Mouse (Mus musculus): Measurements from ENCODE around the gene Lpp. TPM values are rescaled to one million over a fixed set of nuclear protein-coding genes. Genes with fewer than 3 reads are reported as not detected.

The Lpp gene
- polyA plus RNA-seq, 1 experiment from 2014 or later = 46.6 TPM

GRCm38 (mm10) chr16:24471029-24471428 lies 77.7 kb downstream of the Lpp start:
- Histone ChIP-seq H3K4me2 (ENCODE audit: low read length) (no peak overlapping the region), H3K9ac (ENCODE audit: low read length) (no peak overlapping the region), H3K36me3 (ENCODE audit: control insufficient read depth, insufficient read depth, low read length) (peaks cover 17% of the 10 kb centered on the region), H3K9me3 (ENCODE audit: control insufficient read depth, low read length) (no peaks in the 10 kb centered on the region), H3K27ac (replicated peaks in 1 of 2; ENCODE audit: control insufficient read depth in 1 of 2, insufficient read depth in 1 of 2, low read depth in 2 of 2, low read length in 2 of 2) (no peak overlapping the region), H3K4me3 (ENCODE audit: control insufficient read depth in 1 of 2, insufficient read depth in 1 of 2, low read depth in 1 of 2, low read length in 2 of 2) (no peak overlapping the region), H3K4me1 (ENCODE audit: control insufficient read depth in 2 of 2, insufficient read depth in 2 of 2, low read length in 2 of 2) (peaks cover 6 to 26% of the 10 kb centered on the region in 2 experiments), H3K27me3 (ENCODE audit: control insufficient read depth, insufficient read depth, low read length) (no peaks in the 10 kb centered on the region)
- 73% methylated on average over 4 of the region's 4 CpGs for WGBS
- no peak for ATAC-seq (ENCODE audit: insufficient number of reproducible peaks, insufficient read depth, low FRiP score, low read depth)

GRCm38 (mm10) chr16:24471801-24472200 lies 78.5 kb downstream of the Lpp start:
- peaks cover 17% of the 10 kb centered on the region for H3K36me3 ChIP-seq (ENCODE audit: control insufficient read depth, insufficient read depth, low read length)
- no peak overlapping the region for H3K9ac ChIP-seq (ENCODE audit: low read length)
- H3K4me3 ChIP-seq (ENCODE audit: control insufficient read depth in 1 of 2, insufficient read depth in 1 of 2, low read depth in 1 of 2, low read length in 2 of 2) = no peak overlapping the region
- H3K4me1 ChIP-seq (ENCODE audit: control insufficient read depth in 2 of 2, insufficient read depth in 2 of 2, low read length in 2 of 2) = peaks cover 7 to 33% of the 10 kb centered on the region in 2 experiments
- ATAC-seq (ENCODE audit: insufficient number of reproducible peaks, insufficient read depth, low FRiP score, low read depth) = no peak
- H3K4me2 ChIP-seq (ENCODE audit: low read length) = no peak overlapping the region
- no peaks in the 10 kb centered on the region for H3K9me3 ChIP-seq (ENCODE audit: control insufficient read depth, low read length)
- 81% methylated on average over 1 of the region's 1 CpGs for WGBS
- no peaks in the 10 kb centered on the region for H3K27me3 ChIP-seq (ENCODE audit: control insufficient read depth, insufficient read depth, low read length)
- no peak overlapping the region for H3K27ac ChIP-seq (replicated peaks in 1 of 2; ENCODE audit: control insufficient read depth in 1 of 2, insufficient read depth in 1 of 2, low read depth in 2 of 2, low read length in 2 of 2)

GRCm38 (mm10) chr16:24473966-24474365 lies 80.7 kb downstream of the Lpp start:
- WGBS = 84% methylated on average over 3 of the region's 3 CpGs
- Histone ChIP-seq H3K4me2 (ENCODE audit: low read length) (no peak overlapping the region), H3K36me3 (ENCODE audit: control insufficient read depth, insufficient read depth, low read length) (peaks cover 17% of the 10 kb centered on the region), H3K4me3 (ENCODE audit: control insufficient read depth in 1 of 2, insufficient read depth in 1 of 2, low read depth in 1 of 2, low read length in 2 of 2) (no peak overlapping the region), H3K4me1 (ENCODE audit: control insufficient read depth in 2 of 2, insufficient read depth in 2 of 2, low read length in 2 of 2) (peaks cover 17 to 49% of the 10 kb centered on the region in 2 experiments), H3K27me3 (ENCODE audit: control insufficient read depth, insufficient read depth, low read length) (no peaks in the 10 kb centered on the region), H3K9ac (ENCODE audit: low read length) (no peak overlapping the region), H3K9me3 (ENCODE audit: control insufficient read depth, low read length) (no peaks in the 10 kb centered on the region), H3K27ac (replicated peaks in 1 of 2; ENCODE audit: control insufficient read depth in 1 of 2, insufficient read depth in 1 of 2, low read depth in 2 of 2, low read length in 2 of 2) (no peak overlapping the region)
- no peak for ATAC-seq (ENCODE audit: insufficient number of reproducible peaks, insufficient read depth, low FRiP score, low read depth)

GRCm38 (mm10) chr16:24474781-24475180 lies 81.5 kb downstream of the Lpp start:
- H3K4me2 ChIP-seq (ENCODE audit: low read length) = no peak overlapping the region

GRCm38 (mm10) chr16:24475305-24475947 lies 82.1 kb downstream of the Lpp start:
- Histone ChIP-seq H3K4me1 (ENCODE audit: control insufficient read depth in 2 of 2, insufficient read depth in 2 of 2, low read length in 2 of 2) (peaks cover 17 to 48% of the 10 kb centered on the region in 2 experiments), H3K4me2 (ENCODE audit: low read length) (no peak overlapping the region), H3K9me3 (ENCODE audit: control insufficient read depth, low read length) (no peaks in the 10 kb centered on the region), H3K36me3 (ENCODE audit: control insufficient read depth, insufficient read depth, low read length) (peaks cover 17% of the 10 kb centered on the region), H3K27ac (replicated peaks in 1 of 2; ENCODE audit: control insufficient read depth in 1 of 2, insufficient read depth in 1 of 2, low read depth in 2 of 2, low read length in 2 of 2) (peak overlapping the region in 1 of 2 experiments; percentile 10; a peak in 2 of 4 replicates), H3K4me3 (ENCODE audit: control insufficient read depth in 1 of 2, insufficient read depth in 1 of 2, low read depth in 1 of 2, low read length in 2 of 2) (no peak overlapping the region), H3K9ac (ENCODE audit: low read length) (no peak overlapping the region), H3K27me3 (ENCODE audit: control insufficient read depth, insufficient read depth, low read length) (no peaks in the 10 kb centered on the region)
- 47% methylated on average over 8 of the region's 8 CpGs for WGBS
- ATAC-seq (ENCODE audit: insufficient number of reproducible peaks, insufficient read depth, low FRiP score, low read depth) = no peak

More at GRCm38 (mm10) chr16:24474781-24475180, 81.5 kb downstream of the Lpp start:
- Histone ChIP-seq H3K9ac (ENCODE audit: low read length) (no peak overlapping the region), H3K9me3 (ENCODE audit: control insufficient read depth, low read length) (no peaks in the 10 kb centered on the region), H3K27ac (replicated peaks in 1 of 2; ENCODE audit: control insufficient read depth in 1 of 2, insufficient read depth in 1 of 2, low read depth in 2 of 2, low read length in 2 of 2) (no peak overlapping the region), H3K27me3 (ENCODE audit: control insufficient read depth, insufficient read depth, low read length) (no peaks in the 10 kb centered on the region), H3K4me1 (ENCODE audit: control insufficient read depth in 2 of 2, insufficient read depth in 2 of 2, low read length in 2 of 2) (peaks cover 17 to 49% of the 10 kb centered on the region in 2 experiments), H3K36me3 (ENCODE audit: control insufficient read depth, insufficient read depth, low read length) (peaks cover 17% of the 10 kb centered on the region), H3K4me3 (ENCODE audit: control insufficient read depth in 1 of 2, insufficient read depth in 1 of 2, low read depth in 1 of 2, low read length in 2 of 2) (no peak overlapping the region)
- ATAC-seq (ENCODE audit: insufficient number of reproducible peaks, insufficient read depth, low FRiP score, low read depth) = no peak
- 53% methylated on average over 6 of the region's 6 CpGs for WGBS

- no peaks in the 10 kb centered on the region for H3K9me3 ChIP-seq (ENCODE audit: control insufficient read depth, low read length)
- H3K4me2 ChIP-seq (ENCODE audit: low read length) = no peak overlapping the region
- 23% methylated on average over 3 of the region's 3 CpGs for whole genome bisulfite sequencing
- H3K27ac ChIP-seq (replicated peaks in 1 of 2; ENCODE audit: control insufficient read depth in 1 of 2, insufficient read depth in 1 of 2, low read depth in 2 of 2, low read length in 2 of 2) = peak overlapping the region in 1 of 2 experiments; percentile 24; a peak in 1 of 4 replicates
- 0 out of 2 replicates have a peak overlapping the region, but pooled peaks have one; percentile 25 for H3K9ac ChIP-seq (ENCODE audit: low read length)
- no peaks in the 10 kb centered on the region for H3K27me3 ChIP-seq (ENCODE audit: control insufficient read depth, insufficient read depth, low read length)
- peaks cover 4% of the 10 kb centered on the region; the same call in 1 of the 2 replicates for H3K36me3 ChIP-seq (ENCODE audit: control insufficient read depth, insufficient read depth, low read length)
- no peak for ATAC-seq (ENCODE audit: insufficient number of reproducible peaks, insufficient read depth, low FRiP score, low read depth)
- no peak overlapping the region for H3K4me3 ChIP-seq (ENCODE audit: control insufficient read depth in 1 of 2, insufficient read depth in 1 of 2, low read depth in 1 of 2, low read length in 2 of 2)
- H3K4me1 ChIP-seq (ENCODE audit: control insufficient read depth in 2 of 2, insufficient read depth in 2 of 2, low read length in 2 of 2) = peaks cover 17 to 48% of the 10 kb centered on the region in 2 experiments
These were observed 83.6 kb downstream of the Lpp start for GRCm38 (mm10) chr16:24476911-24477401.

- no peaks in the 10 kb centered on the region for H3K9me3 ChIP-seq (ENCODE audit: control insufficient read depth, low read length)
- H3K27me3 ChIP-seq (ENCODE audit: control insufficient read depth, insufficient read depth, low read length) = no peaks in the 10 kb centered on the region
- no peak overlapping the region for H3K27ac ChIP-seq (replicated peaks in 1 of 2; ENCODE audit: control insufficient read depth in 1 of 2, insufficient read depth in 1 of 2, low read depth in 2 of 2, low read length in 2 of 2)
- ATAC-seq (ENCODE audit: insufficient number of reproducible peaks, insufficient read depth, low FRiP score, low read depth) = no peak
- H3K4me2 ChIP-seq (ENCODE audit: low read length) = no peak overlapping the region
- no peak overlapping the region for H3K9ac ChIP-seq (ENCODE audit: low read length)
- 45% methylated on average over 1 of the region's 1 CpGs for WGBS
- H3K36me3 ChIP-seq (ENCODE audit: control insufficient read depth, insufficient read depth, low read length) = peaks cover under 1% of the 10 kb centered on the region
- H3K4me3 ChIP-seq (ENCODE audit: control insufficient read depth in 1 of 2, insufficient read depth in 1 of 2, low read depth in 1 of 2, low read length in 2 of 2) = no peak overlapping the region
- H3K4me1 ChIP-seq (ENCODE audit: control insufficient read depth in 2 of 2, insufficient read depth in 2 of 2, low read length in 2 of 2) = peaks cover 17 to 48% of the 10 kb centered on the region in 2 experiments
These were observed 84.7 kb downstream of the Lpp start for GRCm38 (mm10) chr16:24478006-24478405.

Measured in heart, embryonic 14.5 days (tissue).